Mouse (Mus musculus) neural tube, embryonic 13.5 days (tissue): ENCODE results near the gene Zfp618. TPM values are rescaled to one million over a fixed set of nuclear protein-coding genes. Genes with fewer than 3 reads are reported as not detected.

Experiments used
- ATAC-seq: fragments of 200-750 bp; cut with Nextera tagmentation; 2 replicates; pipeline ENCODE4 v1.8.0; 2017; ENCODE audit warnings: low read depth, mild to moderate bottlenecking, moderate TSS enrichment, moderate library complexity
- H3K27ac ChIP-seq: fragments of 300-500 bp; sonication (generic); replicated peaks from 2 replicates; pipeline ENCODE4 v1.5.1; 2015; ENCODE audit warnings: moderate library complexity, mild to moderate bottlenecking, inconsistent platforms
- H3K27me3 ChIP-seq: fragments of 300-500 bp; sonication (generic); 2 replicates; pipeline ENCODE4 v1.6.1; 2015; ENCODE audit warnings: mild to moderate bottlenecking, inconsistent platforms
- H3K36me3 ChIP-seq: fragments of 300-500 bp; sonication (generic); 2 replicates; pipeline ENCODE4 v1.6.1; 2015; ENCODE audit warnings: mild to moderate bottlenecking, inconsistent platforms
- H3K4me1 ChIP-seq: fragments of 300-500 bp; sonication (generic); replicated peaks from 2 replicates; pipeline ENCODE4 v1.6.1; 2015; ENCODE audit warnings: inconsistent platforms
- H3K4me2 ChIP-seq: fragments of 300-500 bp; sonication (generic); 2 replicates; pipeline ENCODE4 v1.6.1; 2015; ENCODE audit warnings: inconsistent platforms, mild to moderate bottlenecking, moderate library complexity
- H3K4me3 ChIP-seq: fragments of 300-500 bp; sonication (generic); 2 replicates; pipeline ENCODE4 v1.5.1; 2015; ENCODE audit warnings: mild to moderate bottlenecking, inconsistent platforms
- H3K9ac ChIP-seq: fragments of 300-500 bp; sonication (generic); 2 replicates; pipeline ENCODE4 v1.6.1; 2015; ENCODE audit warnings: moderate library complexity, mild to moderate bottlenecking, inconsistent platforms
- H3K9me3 ChIP-seq: fragments of 300-500 bp; sonication (generic); 2 replicates; pipeline ENCODE4 v1.6.1; 2016; ENCODE audit warnings: inconsistent platforms
- WGBS: fragments of 180-500 bp; shearing (Covaris S2); methylation state at CpG from one replicate; pipeline ENCODE4 v1.1.7; 2015; 5-methylcytosine and 5-hydroxymethylcytosine counted together
- polyA plus RNA-seq: library from polyadenylated mRNA; unstranded; fragments of >200 nt; fragmentation: Nextera tagmentation; extraction: Ambion mirVana; gene quantifications from 2 replicates; pipeline ENCODE4 v1.2.1, GENCODE M21; 2015

The Zfp618 gene
- polyA plus RNA-seq, 1 experiment from 2014 or later: 40.9 TPM

DNA sequence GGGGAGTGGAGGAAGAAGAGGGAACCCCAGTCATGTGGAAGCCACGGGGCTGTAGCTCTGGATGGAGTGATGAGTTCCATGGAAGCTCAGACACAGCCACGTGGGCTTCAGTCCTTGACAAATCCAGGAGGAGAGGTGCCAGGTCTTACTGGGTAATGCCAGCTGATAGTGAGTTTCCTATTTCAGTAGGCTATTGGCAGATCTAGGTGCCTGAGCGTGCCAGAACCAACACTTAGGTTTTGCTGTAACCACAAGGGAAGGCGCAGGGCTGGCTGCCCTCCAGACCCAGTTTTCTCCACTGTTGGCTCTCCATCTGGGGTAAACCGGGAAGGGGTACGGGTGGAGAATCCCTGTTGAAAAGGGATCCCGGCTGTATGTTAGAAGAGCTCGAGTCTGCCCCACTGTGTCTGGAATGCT, 119.1 kb downstream of the Zfp618 start:
- no peak overlapping the region for H3K4me3 ChIP-seq
- no peak overlapping the region for H3K4me2 ChIP-seq
- H3K4me1 ChIP-seq: peaks cover 31% of the 10 kb centered on the region
- peaks cover 82% of the 10 kb centered on the region for H3K36me3 ChIP-seq
- no peak for ATAC-seq
- H3K27me3 ChIP-seq: no peaks in the 10 kb centered on the region
- WGBS: 76% methylated on average over 8 of the region's 8 CpGs
- H3K9ac ChIP-seq: no peak overlapping the region
- H3K27ac ChIP-seq: peak overlapping the region; percentile 68
- H3K9me3 ChIP-seq: no peaks in the 10 kb centered on the region

DNA sequence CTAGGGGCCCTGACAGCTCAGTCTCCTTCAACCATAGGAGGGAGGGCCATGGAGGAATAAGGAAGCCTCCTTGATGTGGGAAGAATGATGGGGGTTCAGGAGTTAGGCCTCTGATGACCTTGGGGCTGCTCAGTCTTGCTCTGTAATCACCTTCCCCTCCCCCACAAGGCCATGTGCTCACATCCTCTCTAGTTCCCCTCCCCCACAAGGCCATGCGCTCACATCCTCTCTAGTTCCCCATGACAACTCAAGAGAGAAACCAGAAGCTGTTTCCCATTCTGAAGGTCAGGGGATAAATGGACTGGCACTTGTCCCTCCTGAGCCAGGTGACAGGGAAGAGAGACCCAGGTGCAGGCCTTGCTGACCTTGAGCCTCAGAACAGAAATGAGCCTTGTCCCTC, 124.1 kb downstream of the Zfp618 start:
- no peak overlapping the region for H3K4me3 ChIP-seq
- H3K36me3 ChIP-seq: peaks cover 75% of the 10 kb centered on the region
- H3K9ac ChIP-seq: no peak overlapping the region
- WGBS: 84% methylated on average over 1 of the region's 1 CpGs
- no peak overlapping the region for H3K27ac ChIP-seq
- no peaks in the 10 kb centered on the region for H3K27me3 ChIP-seq
- H3K4me2 ChIP-seq: no peak overlapping the region
- no peaks in the 10 kb centered on the region for H3K9me3 ChIP-seq
- ATAC-seq: no peak
- H3K4me1 ChIP-seq: peaks cover 24% of the 10 kb centered on the region

DNA sequence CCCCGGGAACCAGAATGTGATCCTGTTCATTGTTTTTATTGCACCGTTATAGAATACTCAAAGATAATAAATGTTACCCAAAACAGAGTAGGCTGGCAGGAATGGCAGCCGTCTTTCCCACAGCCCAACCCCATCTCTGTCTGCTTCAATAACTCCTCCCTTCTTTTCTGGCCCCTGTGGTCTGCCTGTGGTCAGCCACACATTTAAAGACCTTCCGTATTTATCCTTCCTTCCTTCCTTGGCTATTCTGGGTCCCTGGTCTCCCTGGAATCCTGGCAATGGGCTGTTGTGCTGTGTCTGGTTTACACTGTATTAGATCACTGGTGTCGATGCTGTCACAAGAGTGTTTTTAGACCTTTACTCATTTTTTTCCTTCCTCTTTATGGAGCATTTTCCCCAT, 125.8 kb downstream of the Zfp618 start:
- no peak overlapping the region for H3K4me2 ChIP-seq
- peaks cover 16% of the 10 kb centered on the region; the same call in 1 of the 2 replicates for H3K4me1 ChIP-seq
- H3K36me3 ChIP-seq: peaks cover 87% of the 10 kb centered on the region
- ATAC-seq: no peak
- H3K4me3 ChIP-seq: no peak overlapping the region
- no peaks in the 10 kb centered on the region for H3K27me3 ChIP-seq
- WGBS: 85% methylated on average over 5 of the region's 5 CpGs
- no peak overlapping the region for H3K9ac ChIP-seq
- no peak overlapping the region for H3K27ac ChIP-seq
- no peaks in the 10 kb centered on the region for H3K9me3 ChIP-seq

DNA sequence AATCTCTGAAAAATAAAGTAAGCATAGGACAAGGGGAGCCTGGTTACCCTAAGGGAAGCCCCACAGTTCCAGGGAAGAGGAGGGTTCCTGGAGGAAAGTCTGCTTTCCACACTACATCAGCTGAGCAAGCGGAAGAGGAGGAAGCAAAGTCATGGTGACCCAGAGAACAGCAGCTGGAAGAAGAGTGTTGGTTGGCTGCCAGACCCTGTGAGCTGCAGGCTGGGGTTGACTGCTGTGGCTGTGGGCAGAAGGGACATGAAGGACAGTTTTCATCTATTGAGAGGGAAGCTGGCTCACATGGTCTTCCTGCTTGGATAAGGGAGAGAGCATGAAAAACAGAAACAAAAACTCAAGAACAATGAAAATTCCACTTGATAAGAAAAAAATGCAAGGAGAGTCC, 132.2 kb downstream of the Zfp618 start:
- Histone ChIP-seq H3K4me1 (no peaks in the 10 kb centered on the region), H3K9ac (no peak overlapping the region), H3K9me3 (no peaks in the 10 kb centered on the region; the same call in 1 of the 2 replicates), H3K4me3 (no peak overlapping the region), H3K36me3 (peaks cover 73% of the 10 kb centered on the region), H3K4me2 (no peak overlapping the region), H3K27ac (no peak overlapping the region), H3K27me3 (no peaks in the 10 kb centered on the region)
- WGBS: 80% methylated on average over 1 of the region's 1 CpGs
- no peak for ATAC-seq

DNA sequence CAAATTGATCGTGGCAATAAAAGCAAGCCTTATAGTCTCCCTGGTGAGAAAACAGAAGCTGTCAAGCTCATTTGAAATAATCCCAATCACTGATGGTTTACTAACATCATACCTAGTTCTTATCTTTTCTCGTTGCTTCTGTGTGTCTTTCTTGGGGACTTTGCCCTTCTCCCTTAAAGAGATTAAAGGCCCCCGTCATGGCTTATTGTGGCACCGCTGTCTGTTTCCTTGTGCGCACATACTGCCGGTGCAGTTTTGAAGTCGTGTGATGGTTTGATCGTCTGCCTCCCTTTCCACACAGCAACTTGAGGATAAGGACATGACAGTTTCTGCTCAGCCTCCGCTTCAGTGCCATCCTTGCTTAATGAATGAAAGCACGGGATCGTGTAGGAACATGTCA, 135.1 kb downstream of the Zfp618 start:
- WGBS: 93% methylated on average over 11 of the region's 11 CpGs
- no peak for ATAC-seq

DNA sequence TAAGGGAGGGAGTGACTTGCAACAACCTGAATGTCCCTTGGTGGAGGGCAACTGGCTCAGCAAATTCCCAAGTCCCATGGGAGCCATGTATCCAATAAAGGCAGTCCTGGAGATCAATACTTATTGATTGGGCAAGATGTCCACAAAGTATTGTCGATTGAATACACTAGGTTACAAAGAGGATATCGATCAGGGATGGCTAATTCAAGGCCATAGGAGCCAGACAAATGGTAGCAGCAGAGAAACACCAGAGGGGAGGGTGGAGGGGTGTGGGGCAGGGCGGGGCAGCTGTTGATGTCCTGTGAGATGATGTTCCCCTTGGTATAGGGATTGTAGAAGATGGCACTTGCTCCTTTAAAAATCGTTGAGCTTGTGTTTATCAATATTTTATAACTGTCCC, 136.7 kb downstream of the Zfp618 start:
- H3K9me3 ChIP-seq: no peaks in the 10 kb centered on the region; the same call in 1 of the 2 replicates
- 88% methylated on average over 4 of the region's 4 CpGs for WGBS
- H3K4me2 ChIP-seq: no peak overlapping the region
- no peak overlapping the region for H3K27ac ChIP-seq
- no peaks in the 10 kb centered on the region for H3K27me3 ChIP-seq
- ATAC-seq: no peak
- H3K4me3 ChIP-seq: no peak overlapping the region
- H3K9ac ChIP-seq: no peak overlapping the region
- peaks cover 64% of the 10 kb centered on the region for H3K36me3 ChIP-seq
- no peaks in the 10 kb centered on the region for H3K4me1 ChIP-seq

More for the DNA sequence above, 135.1 kb downstream of the Zfp618 start:
- H3K4me1 ChIP-seq: no peaks in the 10 kb centered on the region
- no peak overlapping the region for H3K9ac ChIP-seq
- H3K4me3 ChIP-seq: no peak overlapping the region
- H3K4me2 ChIP-seq: no peak overlapping the region
- H3K27ac ChIP-seq: no peak overlapping the region
- no peaks in the 10 kb centered on the region for H3K27me3 ChIP-seq
- no peaks in the 10 kb centered on the region; the same call in 1 of the 2 replicates for H3K9me3 ChIP-seq
- H3K36me3 ChIP-seq: peaks cover 69% of the 10 kb centered on the region

DNA sequence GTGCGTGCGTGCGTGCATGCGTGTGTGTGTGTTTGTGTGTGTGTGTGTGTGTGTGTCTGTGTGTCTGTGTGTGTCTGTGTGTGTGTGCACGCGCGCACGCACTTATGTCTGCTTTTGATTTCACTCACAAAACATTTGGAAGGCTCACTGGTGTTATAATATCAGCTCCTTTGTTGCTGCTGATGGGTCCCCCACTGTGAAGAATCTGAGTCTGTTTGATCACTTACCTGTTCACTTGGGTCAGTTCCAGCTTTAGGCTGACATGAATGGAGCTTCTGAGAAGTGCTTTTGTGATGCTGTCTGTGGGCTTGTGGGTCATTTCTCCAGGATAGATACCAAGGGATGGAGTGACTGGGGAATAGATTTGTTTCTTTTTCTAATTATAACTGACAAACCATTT, 140.3 kb downstream of the Zfp618 start:
- Histone ChIP-seq H3K4me3 (no peak overlapping the region), H3K4me2 (no peak overlapping the region), H3K27ac (no peak overlapping the region), H3K36me3 (peaks cover 60% of the 10 kb centered on the region), H3K27me3 (no peaks in the 10 kb centered on the region), H3K4me1 (no peaks in the 10 kb centered on the region), H3K9ac (no peak overlapping the region), H3K9me3 (no peaks in the 10 kb centered on the region)
- ATAC-seq: no peak
- 91% methylated on average over 8 of the region's 8 CpGs for WGBS

DNA sequence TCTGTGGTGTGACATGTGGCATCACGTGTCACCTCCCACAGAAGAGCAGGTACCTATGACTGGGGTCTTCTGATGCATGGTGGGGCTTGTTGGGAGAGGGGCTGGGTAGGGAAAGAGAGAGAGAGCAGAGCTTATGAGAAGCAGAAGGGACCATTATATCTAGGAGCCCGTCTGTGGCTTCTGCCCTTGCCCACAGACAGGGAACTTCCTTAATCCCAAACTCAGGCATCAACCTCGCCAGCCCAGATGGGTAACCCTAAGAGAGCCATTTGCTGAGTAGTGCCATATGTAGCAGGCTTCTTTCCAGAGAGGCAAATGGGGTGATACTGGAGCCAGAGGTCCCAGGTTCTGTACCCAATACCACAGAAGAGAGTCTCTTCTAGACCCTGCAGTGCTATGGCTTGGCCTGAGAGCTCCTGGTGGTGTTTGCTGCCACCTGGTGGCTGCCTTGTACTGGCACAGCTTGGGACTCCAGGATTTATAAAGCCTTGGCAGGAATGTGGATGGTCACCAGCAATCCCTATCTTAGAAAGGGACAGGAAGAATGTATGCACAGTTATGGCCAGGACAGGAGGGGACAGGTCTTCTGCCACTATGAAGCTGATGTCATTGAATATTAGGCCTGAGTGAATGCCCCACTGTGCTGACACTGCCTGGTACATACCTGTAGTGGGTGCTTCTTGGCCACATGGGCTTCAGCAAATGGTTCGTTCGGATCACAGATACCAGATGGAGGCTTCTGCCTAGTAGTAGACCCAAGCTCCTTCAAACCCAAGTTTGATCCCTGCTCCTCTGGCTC, 153.5 kb downstream of the Zfp618 start:
- Histone ChIP-seq H3K4me1 (no peaks in the 10 kb centered on the region), H3K9ac (no peak overlapping the region), H3K4me3 (no peak overlapping the region), H3K4me2 (no peak overlapping the region), H3K9me3 (no peaks in the 10 kb centered on the region), H3K27me3 (no peaks in the 10 kb centered on the region), H3K36me3 (peaks cover 59% of the 10 kb centered on the region), H3K27ac (no peak overlapping the region)
- 90% methylated on average over 5 of the region's 5 CpGs for WGBS
- peak; percentile 90 for ATAC-seq

DNA sequence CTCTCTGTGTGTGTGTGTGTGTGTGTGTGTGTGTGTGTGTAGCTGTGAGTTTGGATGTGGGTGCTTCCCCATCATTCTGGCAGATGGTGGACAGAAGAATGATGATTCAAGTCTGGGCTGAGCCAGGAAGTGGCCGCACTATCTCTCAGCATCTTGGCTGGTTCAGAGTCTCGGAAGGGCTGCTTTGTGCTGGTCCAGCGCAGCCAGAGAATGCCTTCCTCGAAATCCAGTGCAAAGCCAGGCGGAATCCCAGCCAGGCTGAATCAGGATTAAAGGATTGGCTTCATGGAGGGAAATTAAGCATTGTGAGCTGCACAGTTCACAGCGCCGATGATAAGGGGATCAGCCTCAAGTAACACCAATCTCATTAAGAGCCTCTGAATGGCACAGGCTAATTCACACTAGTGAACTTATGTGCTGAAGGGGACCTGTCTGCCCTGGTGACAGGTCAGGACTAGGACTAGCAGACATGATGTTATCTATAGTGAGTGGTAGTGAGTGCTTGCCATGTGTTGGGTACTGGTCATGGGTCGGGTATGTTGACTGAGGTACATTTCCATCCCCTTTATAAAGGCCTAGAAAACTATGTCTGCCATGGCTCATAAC, 159.6 kb downstream of the Zfp618 start:
- H3K27me3 ChIP-seq: no peaks in the 10 kb centered on the region
- H3K9me3 ChIP-seq: no peaks in the 10 kb centered on the region
- no peak overlapping the region for H3K4me2 ChIP-seq
- 88% methylated on average over 8 of the region's 8 CpGs for WGBS
- no peak for ATAC-seq
- H3K27ac ChIP-seq: no peak overlapping the region
- H3K4me1 ChIP-seq: no peaks in the 10 kb centered on the region
- no peak overlapping the region for H3K4me3 ChIP-seq
- H3K36me3 ChIP-seq: peaks cover 32% of the 10 kb centered on the region
- no peak overlapping the region for H3K9ac ChIP-seq

DNA sequence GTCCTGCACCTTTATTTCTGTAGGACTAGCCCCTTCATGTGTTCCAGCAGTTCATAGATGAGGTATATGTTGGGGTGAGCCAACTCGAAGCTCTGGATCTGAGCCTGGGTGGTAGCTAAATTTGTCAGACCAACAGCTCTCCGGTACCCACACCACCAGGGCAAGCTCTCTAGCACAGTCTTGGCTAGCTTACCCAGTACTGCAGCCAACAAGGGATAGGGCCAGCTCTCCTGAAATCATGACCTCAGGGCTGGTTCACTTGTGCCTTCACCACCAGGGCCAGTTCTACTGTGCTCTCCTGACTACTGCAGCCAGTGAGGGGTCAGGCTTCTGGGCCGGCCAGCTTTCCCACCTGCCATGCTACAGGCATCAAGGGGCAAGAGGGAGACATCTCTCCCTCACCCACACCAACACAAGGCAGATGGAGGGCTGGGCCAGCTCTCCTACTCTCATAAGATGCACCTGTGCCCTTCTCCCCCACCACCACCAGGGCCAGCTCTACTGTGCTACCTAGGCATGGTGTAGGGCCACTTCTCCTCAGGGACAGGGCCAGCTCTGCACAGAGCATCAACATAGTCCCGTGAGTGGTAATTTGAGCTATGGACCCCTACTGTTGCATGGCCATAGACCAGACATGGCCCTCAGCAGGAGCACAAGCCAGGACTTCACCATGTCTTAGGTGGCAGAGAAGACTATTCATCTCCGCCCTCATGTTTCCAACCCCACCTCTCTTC, 164.7 kb downstream of the Zfp618 start:
- H3K27ac ChIP-seq: no peak overlapping the region
- no peak overlapping the region for H3K4me3 ChIP-seq
- H3K9me3 ChIP-seq: no peaks in the 10 kb centered on the region
- H3K4me1 ChIP-seq: no peaks in the 10 kb centered on the region
- H3K36me3 ChIP-seq: peaks cover 50% of the 10 kb centered on the region
- no peak overlapping the region for H3K9ac ChIP-seq
- no peak; the same call in 1 of the 2 replicates for ATAC-seq
- H3K27me3 ChIP-seq: no peaks in the 10 kb centered on the region
- no peak overlapping the region for H3K4me2 ChIP-seq
- 88% methylated on average over 5 of the region's 5 CpGs for WGBS

DNA sequence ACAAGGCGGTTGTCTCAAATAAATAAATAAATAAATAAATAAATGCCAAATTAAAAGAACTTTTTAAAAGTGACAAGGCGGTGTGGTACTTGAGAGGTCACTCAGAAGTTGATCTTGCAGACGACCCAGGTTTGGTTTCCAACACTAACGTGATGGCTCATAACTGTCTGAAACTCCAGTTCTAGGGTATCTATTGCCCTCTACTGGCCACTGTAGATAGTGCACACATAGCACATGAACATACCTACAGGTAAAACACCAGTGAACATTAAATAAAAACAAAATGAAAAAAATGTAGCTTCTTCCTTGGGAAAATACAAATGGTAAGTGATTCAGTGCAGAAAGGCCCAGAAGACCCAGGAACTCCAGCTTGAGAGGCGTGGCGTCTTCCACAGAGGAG, 181.9 kb downstream of the Zfp618 start:
- Histone ChIP-seq H3K27ac (no peak overlapping the region), H3K36me3 (no peaks in the 10 kb centered on the region), H3K27me3 (no peaks in the 10 kb centered on the region), H3K9me3 (no peaks in the 10 kb centered on the region; the same call in 1 of the 2 replicates), H3K4me3 (no peak overlapping the region), H3K4me1 (no peaks in the 10 kb centered on the region), H3K4me2 (no peak overlapping the region), H3K9ac (no peak overlapping the region)
- no peak for ATAC-seq
- WGBS: 93% methylated on average over 6 of the region's 6 CpGs

DNA sequence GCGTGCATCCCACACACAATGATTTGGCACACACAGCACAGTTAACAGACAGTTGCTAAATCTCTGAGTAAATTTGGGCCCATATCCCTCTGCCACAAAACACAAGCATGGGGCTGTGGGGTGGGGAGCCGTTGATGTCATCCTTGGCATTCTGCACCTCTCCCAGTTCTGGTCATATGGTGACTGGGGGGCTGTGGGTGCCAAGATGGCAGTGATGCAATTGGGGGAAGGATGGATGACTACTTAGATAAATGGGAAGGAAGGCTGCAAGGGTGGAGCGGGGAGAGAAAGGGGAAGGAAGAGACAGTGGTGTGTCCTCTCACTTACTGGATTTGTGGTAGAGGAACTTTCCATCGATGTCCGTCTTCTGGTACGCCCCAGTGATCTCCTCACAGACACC, 185.8 kb downstream of the Zfp618 start:
- no peak overlapping the region for H3K9ac ChIP-seq
- WGBS: 91% methylated on average over 6 of the region's 6 CpGs
- no peak; the same call in 1 of the 2 replicates for ATAC-seq

More for the DNA sequence above, 185.8 kb downstream of the Zfp618 start:
- H3K27me3 ChIP-seq: no peaks in the 10 kb centered on the region
- H3K36me3 ChIP-seq: no peaks in the 10 kb centered on the region
- H3K4me2 ChIP-seq: no peak overlapping the region
- no peaks in the 10 kb centered on the region for H3K4me1 ChIP-seq
- no peaks in the 10 kb centered on the region; the same call in 1 of the 2 replicates for H3K9me3 ChIP-seq
- no peak overlapping the region for H3K4me3 ChIP-seq
- H3K27ac ChIP-seq: no peak overlapping the region
